Mouse (Mus musculus): ENCODE measurements at regions not wholly inside any gene's neighbourhood (a gene's known extent, or its start where the extent isn't known, plus 50 kb on each side); places are given as distances from the start of the nearest gene placed in this dataset.

DNA sequence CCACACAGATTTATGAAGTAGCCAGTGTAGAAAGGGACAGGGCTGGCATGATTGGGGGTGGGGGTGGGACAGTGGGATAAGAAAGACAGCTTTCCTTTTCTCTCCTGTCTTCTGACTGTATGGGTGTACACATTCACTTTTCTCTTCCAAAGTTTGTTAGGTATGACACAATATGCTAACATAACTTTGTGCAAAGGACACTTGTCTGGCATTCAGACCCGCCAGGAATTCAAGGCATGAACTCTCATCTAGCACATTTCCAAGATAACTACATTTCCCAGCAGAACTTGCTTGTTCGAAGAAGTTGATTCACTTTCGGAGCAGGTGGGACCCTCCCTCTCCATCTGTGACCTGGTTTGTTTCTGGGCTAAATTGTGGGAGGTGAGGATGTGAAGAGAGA lies 289.7 kb downstream of the Hlx start:
- TF ChIP-seq POLR2A (IDR thresholded peaks at IDR 0.05; ENCODE audit: borderline replicate concordance, low read depth, low read length) (no peak), CTCF (IDR thresholded peaks at IDR 0.05; ENCODE audit: low read depth, low read length) (no peak)

All from bone marrow macrophage, adult 2 months (primary cell).